Mouse (Mus musculus) cerebellum, adult 8-10 months (tissue): Measurements from ENCODE around the gene Slc29a1.

Source experiments
- DNase-seq: peaks from one replicate; pipeline ENCODE4 v3.0.0; 2022

The Slc29a1 gene

GRCm38 (mm10) chr17:45588370-45588769 is 11.0 kb downstream of the Slc29a1 start:
- DNase-seq = peak; percentile 5

GRCm38 (mm10) chr17:45586449-45586837 is 13.0 kb downstream of the Slc29a1 start:
- DNase-seq = peak; percentile 34

GRCm38 (mm10) chr17:45585725-45586448 is 13.5 kb downstream of the Slc29a1 start:
- DNase-seq = peak; percentile 17

DNA sequence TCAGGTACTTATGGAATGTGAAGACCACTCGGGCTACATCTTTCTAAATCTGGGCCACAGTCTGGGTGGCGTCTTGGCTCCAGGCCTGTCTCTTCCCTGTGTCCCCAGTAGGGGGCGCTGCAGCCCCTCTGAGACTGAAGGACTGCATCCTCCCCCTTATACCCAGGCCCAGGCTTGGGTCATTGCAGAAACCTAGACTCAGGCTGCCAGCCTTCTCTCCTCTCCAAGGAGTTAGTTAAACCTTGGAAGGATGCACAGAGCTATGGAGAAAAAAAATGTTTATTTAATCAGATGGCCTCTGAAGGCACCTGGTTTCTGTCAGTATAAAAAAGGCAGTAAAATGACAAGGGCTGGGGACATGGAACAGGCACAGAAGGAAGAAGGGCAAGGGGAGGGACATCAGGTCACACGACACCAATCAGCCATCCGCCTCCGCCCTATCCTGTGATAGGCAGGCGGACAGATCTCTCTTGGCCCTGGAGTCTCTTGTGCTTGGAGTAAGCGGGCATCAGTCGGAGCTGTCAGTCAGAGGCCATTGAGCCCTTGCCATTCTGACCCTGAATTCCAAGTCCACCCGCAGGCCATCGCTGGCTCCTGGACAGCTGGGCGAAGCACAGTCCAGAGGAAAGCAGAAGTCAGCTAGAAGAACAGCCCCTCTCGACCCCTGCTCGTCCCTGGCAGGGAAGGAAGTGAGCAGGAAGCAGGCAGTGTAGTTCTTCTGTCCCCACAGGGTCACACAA is 14.3 kb downstream of the Slc29a1 start:
- DNase-seq = peak; percentile 79

GRCm38 (mm10) chr17:45584096-45584896 is 15.1 kb downstream of the Slc29a1 start:
- DNase-seq = peak; percentile 68

DNA sequence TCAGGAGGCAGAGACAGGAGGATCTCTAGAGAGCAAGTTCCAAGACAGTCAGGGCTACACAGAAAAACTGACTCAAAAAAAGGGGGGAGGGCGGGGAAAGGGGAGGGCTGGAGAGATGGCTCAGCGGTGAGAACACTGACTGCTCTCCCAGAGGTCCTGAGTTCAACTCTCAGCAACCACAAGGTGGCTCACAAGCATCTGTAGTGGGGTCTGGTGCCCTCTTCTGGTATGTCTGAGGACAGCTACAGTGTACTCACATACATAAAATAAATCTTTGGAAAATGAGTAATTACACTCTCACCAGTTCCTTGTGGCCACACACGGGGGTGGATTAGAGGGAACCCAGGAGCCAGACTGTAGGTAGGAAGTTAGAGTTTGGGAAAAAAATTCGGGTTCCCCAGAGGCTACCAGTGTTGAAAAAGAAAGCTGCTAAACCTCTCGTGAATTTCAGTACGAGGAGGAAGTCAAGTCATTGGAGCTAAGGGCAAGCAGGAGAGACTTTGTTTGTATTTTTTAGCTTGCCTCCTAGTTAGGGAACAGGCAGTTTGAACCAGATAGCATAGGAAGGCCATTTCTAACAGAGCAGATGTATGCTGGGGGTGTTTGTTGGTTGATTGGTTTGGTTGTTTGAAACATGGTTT is 16.6 kb downstream of the Slc29a1 start:
- DNase-seq = no peak

DNA sequence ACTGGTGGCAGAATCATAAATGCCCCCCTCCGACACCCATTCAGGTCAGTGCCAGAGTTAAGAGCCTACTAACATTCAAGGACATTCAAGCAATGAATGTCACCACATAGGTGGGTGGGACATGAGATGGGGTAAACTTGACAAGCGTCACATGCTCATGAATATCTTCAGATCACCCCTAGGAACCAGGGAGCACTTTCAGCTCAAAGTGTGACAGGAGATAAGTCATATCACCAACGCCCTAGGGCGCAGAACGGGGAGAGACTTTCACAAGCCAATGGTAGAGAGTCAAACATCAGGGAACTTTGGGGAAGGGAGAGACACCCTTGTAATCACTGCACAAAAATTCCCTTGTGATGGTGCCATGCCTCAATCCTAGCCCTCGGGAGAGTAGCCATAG is 17.2 kb downstream of the Slc29a1 start:
- no peak for DNase-seq

- DNase-seq = peak; percentile 73
Measured at GRCm38 (mm10) chr17:45581567-45581983, 17.8 kb downstream of the Slc29a1 start.

GRCm38 (mm10) chr17:45580958-45581477 is 18.4 kb downstream of the Slc29a1 start:
- no peak for DNase-seq

GRCm38 (mm10) chr17:45579554-45579953 is 19.9 kb downstream of the Slc29a1 start:
- no peak for DNase-seq

DNA sequence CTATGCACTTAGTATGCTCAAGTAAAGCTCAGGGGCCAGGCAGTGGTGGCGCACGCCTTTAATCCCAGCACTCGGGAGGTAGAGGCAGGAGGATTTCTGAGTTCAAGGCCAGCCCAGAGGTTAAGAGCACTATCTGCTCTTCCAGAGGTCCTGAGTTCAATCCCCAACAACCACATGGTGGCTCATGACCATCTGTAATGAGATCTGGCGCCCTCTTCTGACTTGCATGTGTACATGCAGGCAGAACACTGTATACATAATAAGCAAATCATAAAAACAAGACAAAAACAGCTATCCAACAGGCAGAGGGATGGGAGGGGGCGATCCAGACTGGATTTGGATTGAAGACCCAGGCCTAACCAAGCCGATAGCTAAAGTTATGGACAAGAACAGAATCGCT is 20.6 kb downstream of the Slc29a1 start:
- no peak for DNase-seq

DNA sequence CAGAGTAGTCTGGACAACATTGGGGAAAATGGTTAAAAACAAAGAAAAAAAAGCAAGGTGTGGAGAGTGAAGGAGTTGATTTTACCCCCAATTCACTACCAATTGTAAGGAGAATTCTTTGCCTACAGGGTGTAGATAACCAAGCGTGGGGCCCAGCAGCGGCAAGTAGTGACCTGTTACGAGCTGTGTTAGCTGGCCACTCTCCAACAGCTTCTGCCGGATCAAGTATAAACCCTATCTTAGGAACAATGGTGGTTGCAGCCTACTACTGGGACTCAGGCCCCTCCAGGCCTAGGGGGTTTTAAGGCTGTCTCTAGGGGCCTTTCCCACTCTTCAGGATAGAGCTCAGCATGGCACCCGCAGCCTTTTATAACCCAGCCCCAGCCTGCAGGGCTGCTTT is 21.2 kb downstream of the Slc29a1 start:
- DNase-seq = no peak

DNA sequence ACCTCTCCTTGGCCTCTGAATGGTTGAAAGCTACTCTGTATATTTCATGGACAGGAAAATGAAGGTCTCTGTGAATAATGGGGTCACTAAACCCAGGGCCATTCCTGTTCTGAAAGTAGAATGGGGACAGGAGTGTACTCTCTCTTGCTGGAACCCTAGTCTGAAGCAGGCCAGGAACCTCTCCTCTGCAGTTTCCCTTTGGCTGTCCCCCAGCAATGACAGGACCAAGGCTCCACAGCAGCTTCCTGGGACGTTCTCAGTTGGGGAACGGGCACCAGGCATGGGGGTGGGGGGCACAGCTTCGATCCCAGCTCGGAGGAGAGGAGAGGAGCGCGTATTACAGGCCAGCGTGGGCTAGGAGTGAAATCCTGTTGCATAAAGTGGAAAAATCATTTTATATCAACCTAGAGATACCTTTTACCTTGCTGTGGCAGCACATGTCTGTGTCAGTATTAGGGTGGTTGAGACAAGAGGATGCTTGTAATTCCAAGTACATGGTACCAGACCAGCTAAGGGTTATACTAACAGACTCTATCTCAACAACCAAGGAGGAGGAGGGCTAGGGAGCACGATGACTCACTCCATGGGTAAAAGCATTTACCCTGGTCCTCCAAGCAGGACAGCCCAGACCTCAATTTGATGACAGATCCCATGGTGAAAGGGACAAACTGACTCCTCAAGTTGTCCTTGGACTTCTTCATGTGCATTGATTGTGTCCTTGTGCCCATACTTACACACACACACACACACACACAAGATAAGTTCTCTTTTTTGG is 24.1 kb downstream of the Slc29a1 start:
- DNase-seq = no peak

DNA sequence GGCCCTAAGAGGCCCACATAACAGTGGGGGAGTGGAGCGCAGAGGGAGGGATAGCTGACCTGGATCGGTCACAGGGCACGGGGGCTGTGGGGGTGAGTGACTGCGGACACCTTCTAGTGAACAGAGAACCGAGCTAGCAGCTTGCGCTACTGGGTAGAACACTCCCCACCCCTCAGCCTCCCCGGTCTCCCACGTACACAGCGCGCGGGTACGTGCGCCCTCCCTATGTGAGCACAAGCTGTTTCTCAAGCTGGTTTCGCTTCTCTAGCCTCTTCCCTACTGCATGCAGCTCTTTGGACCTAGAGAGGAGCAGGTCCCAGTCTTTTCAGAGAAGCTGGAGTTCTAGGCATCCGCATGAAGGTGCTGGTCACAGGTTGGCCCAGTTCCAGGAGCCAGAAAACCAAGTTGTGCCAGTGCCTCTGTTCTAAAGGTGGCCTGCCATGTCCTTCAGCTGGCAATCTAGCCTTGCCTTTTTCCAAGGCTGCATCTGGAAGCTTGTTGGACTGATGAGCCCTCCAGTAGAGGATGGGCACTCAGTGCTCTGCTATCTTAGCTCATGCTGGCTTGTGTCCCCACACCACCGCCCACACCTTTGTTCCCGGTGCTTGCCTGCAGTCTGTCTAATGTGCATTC is 25.2 kb downstream of the Slc29a1 start:
- peak; percentile 84 for DNase-seq

GRCm38 (mm10) chr17:45573780-45574123 is 25.7 kb downstream of the Slc29a1 start:
- peak; percentile 95 for DNase-seq

DNA sequence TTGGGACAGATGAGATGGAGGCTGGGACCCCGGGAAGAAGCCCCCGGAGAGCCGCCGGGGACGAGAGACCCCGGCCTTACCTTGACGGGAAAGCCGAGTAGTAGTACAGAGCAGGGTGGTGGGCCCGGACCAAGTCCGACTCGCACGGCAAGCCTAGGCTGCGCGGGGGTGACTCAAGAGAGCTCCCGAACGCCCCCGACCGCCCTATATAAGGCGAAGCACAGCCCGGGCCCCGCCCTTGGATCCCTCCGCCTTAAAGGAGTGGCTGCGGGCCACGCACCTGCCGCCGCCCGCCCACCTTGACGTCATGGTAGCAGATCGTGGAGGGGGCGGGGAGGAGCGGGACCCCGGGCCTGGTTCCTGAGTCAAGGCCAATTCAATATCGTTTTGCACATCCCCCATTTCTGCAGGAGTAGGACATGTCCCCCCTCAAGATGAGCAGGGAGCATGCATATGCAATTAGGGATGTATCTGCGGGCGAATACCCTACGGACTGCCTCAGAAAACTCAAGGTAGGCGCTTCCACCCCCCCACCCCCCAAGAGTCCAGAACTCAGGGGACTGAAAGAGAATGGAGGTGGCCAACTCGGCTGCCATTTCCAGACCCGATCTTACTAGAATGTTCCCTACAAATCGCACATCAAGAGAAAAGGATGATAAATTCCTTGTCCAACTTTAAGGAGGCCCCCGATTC is 26.2 kb downstream of the Slc29a1 start, which contains the start of gene Hsp90ab1:
TSS of gene Hsp90ab1 (minus strand) at position 185 of the 693 bp plus-strand sequence.
- peak; percentile 99 for DNase-seq

DNA sequence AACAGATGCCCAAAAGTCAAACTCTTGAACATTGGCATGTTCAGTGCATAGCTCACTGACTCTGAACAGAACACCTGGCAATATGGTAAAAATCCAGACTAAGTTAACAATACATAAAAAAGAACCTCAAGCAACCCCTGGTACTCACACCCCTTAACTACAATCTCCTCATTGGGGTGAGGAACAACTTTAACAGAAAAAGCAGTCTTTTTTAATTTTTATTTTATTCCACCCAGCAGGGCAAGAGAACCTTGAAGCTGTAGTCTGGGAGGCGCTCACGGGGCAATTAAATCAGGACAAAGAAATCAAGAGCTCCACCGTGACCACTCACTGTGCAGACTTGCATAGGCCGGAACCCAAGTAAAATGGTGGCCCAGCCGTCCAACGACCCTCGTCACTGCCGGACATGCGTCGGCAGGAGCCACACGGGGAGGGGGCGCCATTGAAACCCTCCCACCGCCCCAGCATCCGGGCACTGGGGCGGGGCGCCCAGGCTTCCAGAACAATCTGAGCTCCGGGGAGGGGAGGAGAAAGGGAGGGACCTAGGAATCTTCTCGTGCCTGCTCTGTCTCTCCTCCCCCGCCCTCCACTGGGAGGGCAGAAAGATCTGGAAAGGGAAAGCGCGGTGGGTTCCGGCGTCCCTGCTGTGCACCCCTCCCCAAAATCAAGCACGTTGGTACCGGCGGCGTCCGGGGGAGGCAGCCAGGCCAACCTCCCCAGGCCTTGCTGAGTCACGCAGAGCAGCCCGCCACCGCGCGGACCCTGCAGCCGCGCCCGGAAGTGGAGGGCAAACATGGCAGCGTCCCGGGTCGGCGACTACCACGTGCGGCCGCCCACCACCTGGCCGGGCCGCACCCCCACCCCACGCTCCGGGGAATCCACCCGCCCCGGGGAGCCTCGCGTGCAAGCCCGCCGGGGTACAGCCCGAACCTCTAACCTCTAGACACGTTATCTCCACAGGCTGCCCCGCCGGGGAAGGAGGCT is 27.0 kb downstream of the Slc29a1 start:
- peak; percentile 70 for DNase-seq

DNA sequence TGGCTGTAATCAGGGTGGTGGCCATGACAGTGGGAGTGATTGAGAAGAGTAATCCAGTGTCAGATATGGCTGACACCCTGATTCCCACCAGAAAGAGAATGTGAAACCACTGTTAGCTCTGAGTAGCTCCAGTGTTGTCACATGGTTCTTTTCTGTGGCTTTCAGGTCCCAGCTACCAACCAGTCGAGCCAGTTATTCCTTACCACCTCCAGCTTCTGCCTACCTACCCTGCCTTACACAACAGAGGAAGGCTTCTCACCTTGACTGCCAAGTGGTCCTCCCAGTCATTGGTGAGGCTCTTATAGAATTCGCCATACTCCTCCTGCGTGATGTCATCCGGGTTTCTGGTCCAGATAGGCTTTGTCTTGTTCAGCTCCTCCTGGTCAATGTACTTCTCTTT is 29.4 kb downstream of the Slc29a1 start:
- DNase-seq = no peak

GRCm38 (mm10) chr17:45568990-45569389 is 30.4 kb downstream of the Slc29a1 start:
- no peak for DNase-seq
